16 mouse cellular contexts compared by ENCODE assay signal in the genomic region with DNA sequence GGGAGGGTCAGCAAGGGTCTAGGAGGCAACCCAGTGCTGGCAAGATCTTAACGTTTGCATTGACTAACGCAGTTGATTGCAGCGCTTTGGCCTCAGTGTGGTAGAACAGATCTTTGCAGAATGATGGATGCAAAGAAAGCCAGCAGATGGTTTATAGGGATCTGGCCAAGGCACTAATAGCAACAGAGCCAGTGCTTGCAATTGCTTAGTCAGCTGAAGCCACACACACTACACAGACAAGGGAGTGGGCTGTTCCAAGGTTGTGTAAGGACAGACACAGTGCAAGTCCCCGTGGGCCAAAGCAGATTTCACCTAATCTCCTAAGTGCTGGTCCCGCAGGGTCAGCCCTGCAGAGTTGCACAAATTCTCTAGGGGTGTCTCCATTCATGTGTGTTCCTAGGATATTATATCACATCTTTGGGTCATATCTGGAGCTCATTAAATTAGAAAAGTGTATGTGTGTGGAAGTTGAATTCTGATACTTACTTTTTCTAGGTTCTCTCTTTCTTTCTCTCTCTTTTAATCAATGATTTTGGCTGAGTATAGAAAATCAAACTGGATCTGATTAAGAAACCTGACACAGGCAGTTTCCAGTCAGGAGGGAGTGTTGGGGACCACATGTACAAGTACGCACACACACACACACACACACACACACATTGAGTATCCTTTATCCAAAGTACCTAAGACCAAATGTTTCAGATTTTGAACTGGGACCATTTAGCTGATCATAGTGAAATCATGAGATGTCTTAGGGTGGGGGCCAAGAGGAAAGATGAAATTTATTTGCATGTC.
DNase-seq lines count a peak whose midpoint lies in the region; ATAC-seq and TF ChIP-seq lines count a peak whose summit lies in the region.
"Had no signal": no experiment of that assay in that cellular context is flagged by ENCODE, and none has a peak within 500 bp of the region (broad histone marks: within the 10 kb centered on the region; RNA-seq: fewer than 3 reads in every experiment).

No protein-coding gene starts in this region.

- no peaks in the 10 kb centered on the region for H3K27me3 ChIP-seq in hindbrain, postnatal 0 days (ENCODE audit: insufficient read depth, low read length)
- H3K27me3 ChIP-seq in hindbrain, embryonic 11.5 days (ENCODE audit: control insufficient read depth, insufficient read depth, low read length) = no peaks in the 10 kb centered on the region
- no peaks in the 10 kb centered on the region for H3K27me3 ChIP-seq in lung, embryonic 16.5 days (ENCODE audit: control insufficient read depth, insufficient read depth, low read depth, low read length)
- no peaks in the 10 kb centered on the region for H3K27me3 ChIP-seq in stomach, embryonic 16.5 days (ENCODE audit: control insufficient read depth, insufficient read depth, low read length)
- H3K27me3 ChIP-seq: kidney, embryonic 15.5 days; limb, embryonic 15.5 days; stomach, embryonic 15.5 days had no signal

- peak; percentile 83 for ATAC-seq in cerebellum, adult (ENCODE audit: insufficient number of reproducible peaks, low FRiP score, low TSS enrichment)
- ATAC-seq in hindbrain, postnatal 0 days = no peak
- no peak for ATAC-seq in hindbrain, embryonic 11.5 days (ENCODE audit: low FRiP score)
- peak; percentile 92 for ATAC-seq in lung, embryonic 16.5 days (ENCODE audit: low read depth)
- peak; percentile 53; the same call in 1 of the 2 replicates for ATAC-seq in stomach, embryonic 16.5 days (ENCODE audit: insufficient read depth, low FRiP score)
- ATAC-seq: Patski had no signal

- no peak overlapping the region for H3K4me3 ChIP-seq in hindbrain, postnatal 0 days (ENCODE audit: low read length)
- H3K4me3 ChIP-seq in hindbrain, embryonic 11.5 days (ENCODE audit: low read depth, low read length) = no peak overlapping the region
- H3K4me3 ChIP-seq in lung, embryonic 16.5 days (ENCODE audit: low read length) = no peak overlapping the region
- H3K4me3 ChIP-seq in stomach, embryonic 16.5 days (replicated peaks; ENCODE audit: low read length) = no peak overlapping the region
- H3K4me3 ChIP-seq: kidney, embryonic 15.5 days; left cerebral cortex, adult 2 months; limb, embryonic 15.5 days; stomach, embryonic 15.5 days had no signal

- no peaks in the 10 kb centered on the region for H3K36me3 ChIP-seq in hindbrain, postnatal 0 days (ENCODE audit: insufficient read depth, low read length)
- no peaks in the 10 kb centered on the region for H3K36me3 ChIP-seq in hindbrain, embryonic 11.5 days (ENCODE audit: control insufficient read depth, insufficient read depth, low read length)
- H3K36me3 ChIP-seq in lung, embryonic 16.5 days (ENCODE audit: control insufficient read depth, insufficient read depth, low read length) = no peaks in the 10 kb centered on the region
- H3K36me3 ChIP-seq in stomach, embryonic 16.5 days (ENCODE audit: control insufficient read depth, insufficient read depth, low read length) = no peaks in the 10 kb centered on the region
- H3K36me3 ChIP-seq: kidney, embryonic 15.5 days; limb, embryonic 15.5 days; stomach, embryonic 15.5 days had no signal

- TF ChIP-seq CTCF in hindbrain, postnatal 0 days (IDR thresholded peaks at IDR 0.05; ENCODE audit: low read depth) = no peak

- no peak overlapping the region for H3K4me2 ChIP-seq in hindbrain, postnatal 0 days (ENCODE audit: low read depth, low read length)
- no peak overlapping the region for H3K4me2 ChIP-seq in hindbrain, embryonic 11.5 days (replicated peaks; ENCODE audit: low read depth, low read length)
- no peak overlapping the region for H3K4me2 ChIP-seq in lung, embryonic 16.5 days (ENCODE audit: low read depth, low read length)
- H3K4me2 ChIP-seq in stomach, embryonic 16.5 days (ENCODE audit: low read depth, low read length) = no peak overlapping the region
- H3K4me2 ChIP-seq: kidney, embryonic 15.5 days; limb, embryonic 15.5 days; stomach, embryonic 15.5 days had no signal

- DNase-seq in cerebellum, postnatal 4 days (ENCODE audit: low spot score in 2 of 2) = no peak
- DNase-seq in hindbrain, postnatal 0 days (ENCODE audit: low spot score) = peak; percentile 29
- no peak for DNase-seq in hindbrain, embryonic 11.5 days (ENCODE audit: low spot score)
- DNase-seq in lung, postnatal 25 days (ENCODE audit: low spot score) = no peak
- DNase-seq in left cerebral cortex, postnatal 10 days (ENCODE audit: extremely low spot score in 1 of 2, low spot score in 2 of 2) = no peak
- DNase-seq: embryo, embryonic 11 days; midbrain, embryonic 14.5 days; thymus, postnatal 36 days had no signal

- H3K4me1 ChIP-seq in hindbrain, postnatal 0 days (ENCODE audit: insufficient read depth, low read length) = no peaks in the 10 kb centered on the region
- H3K4me1 ChIP-seq in hindbrain, embryonic 11.5 days (replicated peaks; ENCODE audit: control insufficient read depth, insufficient read depth, low read length) = no peaks in the 10 kb centered on the region
- H3K4me1 ChIP-seq in lung, embryonic 16.5 days (replicated peaks; ENCODE audit: control insufficient read depth, insufficient read depth, low read length) = no peaks in the 10 kb centered on the region
- no peaks in the 10 kb centered on the region for H3K4me1 ChIP-seq in stomach, embryonic 16.5 days (ENCODE audit: control insufficient read depth, insufficient read depth, low read length)
- H3K4me1 ChIP-seq: kidney, embryonic 15.5 days; limb, embryonic 15.5 days had no signal

- H3K9ac ChIP-seq in hindbrain, postnatal 0 days (replicated peaks; ENCODE audit: low read length) = no peak overlapping the region
- no peak overlapping the region for H3K9ac ChIP-seq in hindbrain, embryonic 11.5 days (ENCODE audit: low read depth, low read length)
- H3K9ac ChIP-seq in lung, embryonic 16.5 days (ENCODE audit: low read length) = no peak overlapping the region
- no peak overlapping the region for H3K9ac ChIP-seq in stomach, embryonic 16.5 days (ENCODE audit: low read length)
- H3K9ac ChIP-seq: kidney, embryonic 15.5 days; limb, embryonic 15.5 days; stomach, embryonic 15.5 days had no signal

- 74% methylated on average over 6 of the region's 6 CpGs for WGBS in hindbrain, postnatal 0 days
- 80% methylated on average over 6 of the region's 6 CpGs for WGBS in hindbrain, embryonic 11.5 days
- WGBS in lung, embryonic 16.5 days = 53% methylated on average over 6 of the region's 6 CpGs
- 41% methylated on average over 6 of the region's 6 CpGs for WGBS in stomach, embryonic 16.5 days

- H3K27ac ChIP-seq in hindbrain, postnatal 0 days = no peak overlapping the region
- no peak overlapping the region for H3K27ac ChIP-seq in hindbrain, embryonic 11.5 days (ENCODE audit: low read depth, low read length)
- H3K27ac ChIP-seq in lung, embryonic 16.5 days (ENCODE audit: low read length) = no peak overlapping the region
- no peak overlapping the region for H3K27ac ChIP-seq in stomach, embryonic 16.5 days (ENCODE audit: low read length)
- H3K27ac ChIP-seq: kidney, embryonic 15.5 days; left cerebral cortex, adult 2 months; limb, embryonic 15.5 days; stomach, embryonic 15.5 days had no signal

- no peaks in the 10 kb centered on the region for H3K9me3 ChIP-seq in hindbrain, postnatal 0 days (ENCODE audit: low read length)
- no peaks in the 10 kb centered on the region for H3K9me3 ChIP-seq in hindbrain, embryonic 11.5 days (ENCODE audit: control insufficient read depth, low read length)
- no peaks in the 10 kb centered on the region for H3K9me3 ChIP-seq in lung, embryonic 16.5 days (ENCODE audit: control insufficient read depth, low read length)
- H3K9me3 ChIP-seq in stomach, embryonic 16.5 days (replicated peaks; ENCODE audit: control insufficient read depth, low read length) = no peaks in the 10 kb centered on the region
- H3K9me3 ChIP-seq: kidney, embryonic 15.5 days; limb, embryonic 15.5 days; stomach, embryonic 15.5 days had no signal

- intact Hi-C loops in left cerebral cortex, postnatal 10 days (cut with DNase I) = no loop called here

Comparison
In these comparisons a context has a peak if more than half of its experiments do, and no peak if none do; other contexts are left out.
1. ATAC-seq: peak in cerebellum, adult (single experiment), lung, embryonic 16.5 days (single experiment) and stomach, embryonic 16.5 days (single experiment); none in hindbrain, postnatal 0 days (single experiment) and hindbrain, embryonic 11.5 days (single experiment).